Mouse (Mus musculus): ENCODE results near the gene Hrc. TPM values are rescaled to one million over a fixed set of nuclear protein-coding genes. Genes with fewer than 3 reads are reported as not detected.

The Hrc gene
- polyA plus RNA-seq, 1 experiment = 9.1 TPM

- peaks cover 22% of the 10 kb centered on the region for H3K4me1 ChIP-seq (replicated peaks; ENCODE audit: control insufficient read depth, insufficient read depth, low read length)
- TF ChIP-seq CTCF (IDR thresholded peaks at IDR 0.05; ENCODE audit: borderline replicate concordance, control insufficient read depth, extremely low read depth, insufficient read depth, low read length, poor library complexity) (no peak), POLR2A (IDR thresholded peaks at IDR 0.05; ENCODE audit: control insufficient read depth, extremely low read depth, insufficient read depth, low read length, poor library complexity) (no peak)
- no peak overlapping the region for H3K4me3 ChIP-seq (ENCODE audit: control insufficient read depth, insufficient read depth, low read length)
- peaks cover 23% of the 10 kb centered on the region for H3K36me3 ChIP-seq (ENCODE audit: control insufficient read depth, insufficient read depth, low read length)
- H3K27me3 ChIP-seq (ENCODE audit: control insufficient read depth, insufficient read depth, low read length) = peaks cover 5% of the 10 kb centered on the region; the same call in 1 of the 2 replicates
- WGBS = 91% methylated on average over 5 of the region's 5 CpGs
- no peak for DNase-seq
- H3K27ac ChIP-seq (ENCODE audit: control insufficient read depth, insufficient read depth, low read length) = no peak overlapping the region
These were observed 37.3 kb downstream of the Hrc start for GRCm38 (mm10) chr7:45372371-45372770.

DNA sequence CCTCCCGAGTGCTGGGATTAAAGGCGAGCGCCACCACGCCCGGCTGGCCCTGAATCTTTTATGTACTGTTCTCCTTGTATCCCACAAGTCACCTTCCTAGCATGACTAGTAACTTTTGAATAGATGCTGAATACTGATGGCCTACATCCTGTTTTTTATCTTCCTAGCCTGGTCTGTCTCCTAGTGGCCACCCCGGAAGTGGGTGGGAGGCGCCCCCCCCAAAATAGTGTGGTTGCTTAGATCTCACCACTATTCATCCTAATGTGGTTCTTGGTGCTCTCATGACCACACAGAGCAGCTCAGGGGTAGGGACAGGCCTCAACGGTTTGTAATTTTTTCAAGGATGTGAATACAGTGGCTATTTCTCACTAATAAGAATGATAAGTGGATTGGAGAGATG, 39.5 kb downstream of the Hrc start:
- no peak for DNase-seq
- Histone ChIP-seq H3K27ac (ENCODE audit: control insufficient read depth, insufficient read depth, low read length) (no peak overlapping the region), H3K27me3 (ENCODE audit: control insufficient read depth, insufficient read depth, low read length) (no peaks in the 10 kb centered on the region), H3K4me3 (ENCODE audit: control insufficient read depth, insufficient read depth, low read length) (no peak overlapping the region), H3K36me3 (ENCODE audit: control insufficient read depth, insufficient read depth, low read length) (peaks cover 45% of the 10 kb centered on the region), H3K4me1 (replicated peaks; ENCODE audit: control insufficient read depth, insufficient read depth, low read length) (peaks cover 11% of the 10 kb centered on the region)
- TF ChIP-seq CTCF (IDR thresholded peaks at IDR 0.05; ENCODE audit: borderline replicate concordance, control insufficient read depth, extremely low read depth, insufficient read depth, low read length, poor library complexity) (no peak), POLR2A (IDR thresholded peaks at IDR 0.05; ENCODE audit: control insufficient read depth, extremely low read depth, insufficient read depth, low read length, poor library complexity) (no peak)
- 66% methylated on average over 8 of the region's 8 CpGs for WGBS

DNA sequence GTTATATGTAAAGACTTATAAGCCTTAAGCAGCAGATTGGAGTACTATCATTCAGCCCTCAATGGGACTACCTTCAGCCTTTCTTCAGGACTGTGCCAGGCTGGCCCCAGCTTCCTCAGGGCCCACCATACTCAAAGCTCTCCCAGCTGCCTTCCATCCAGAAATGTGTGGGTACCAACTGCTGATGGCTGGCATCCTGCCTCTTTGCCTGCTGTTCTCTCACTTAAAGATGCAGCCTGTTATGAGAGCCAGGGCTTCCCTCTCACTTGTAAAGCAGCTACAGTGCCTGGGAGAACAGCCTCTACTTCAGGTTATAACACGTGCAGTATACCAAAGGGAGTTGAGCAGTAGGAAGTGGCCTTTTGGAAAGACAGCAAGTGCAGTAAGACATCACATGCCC, 41.0 kb downstream of the Hrc start:
- no peak overlapping the region for H3K4me3 ChIP-seq (ENCODE audit: control insufficient read depth, insufficient read depth, low read length)
- H3K27me3 ChIP-seq (ENCODE audit: control insufficient read depth, insufficient read depth, low read length) = no peaks in the 10 kb centered on the region
- H3K36me3 ChIP-seq (ENCODE audit: control insufficient read depth, insufficient read depth, low read length) = peaks cover 60% of the 10 kb centered on the region
- WGBS = 97% methylated on average over 1 of the region's 1 CpGs
- no peak for DNase-seq
- H3K27ac ChIP-seq (ENCODE audit: control insufficient read depth, insufficient read depth, low read length) = no peak overlapping the region
- no peaks in the 10 kb centered on the region for H3K4me1 ChIP-seq (replicated peaks; ENCODE audit: control insufficient read depth, insufficient read depth, low read length)
- no peak for TF ChIP-seq POLR2A (IDR thresholded peaks at IDR 0.05; ENCODE audit: control insufficient read depth, extremely low read depth, insufficient read depth, low read length, poor library complexity)
- TF ChIP-seq CTCF (IDR thresholded peaks at IDR 0.05; ENCODE audit: borderline replicate concordance, control insufficient read depth, extremely low read depth, insufficient read depth, low read length, poor library complexity) = no peak

- Histone ChIP-seq H3K4me3 (ENCODE audit: control insufficient read depth, insufficient read depth, low read length) (no peak overlapping the region), H3K27ac (ENCODE audit: control insufficient read depth, insufficient read depth, low read length) (no peak overlapping the region), H3K36me3 (ENCODE audit: control insufficient read depth, insufficient read depth, low read length) (peaks cover 99% of the 10 kb centered on the region), H3K27me3 (ENCODE audit: control insufficient read depth, insufficient read depth, low read length) (no peaks in the 10 kb centered on the region), H3K4me1 (replicated peaks; ENCODE audit: control insufficient read depth, insufficient read depth, low read length) (no peaks in the 10 kb centered on the region)
- 97% methylated on average over 3 of the region's 3 CpGs for WGBS
- DNase-seq = no peak
- TF ChIP-seq POLR2A (IDR thresholded peaks at IDR 0.05; ENCODE audit: control insufficient read depth, extremely low read depth, insufficient read depth, low read length, poor library complexity) (no peak), CTCF (IDR thresholded peaks at IDR 0.05; ENCODE audit: borderline replicate concordance, control insufficient read depth, extremely low read depth, insufficient read depth, low read length, poor library complexity) (no peak)
These were observed 51.0 kb downstream of the Hrc start for GRCm38 (mm10) chr7:45386077-45386476.

Other genes with a start within 250 kb of the Hrc start
- gene Rcn3, start 243.1 kb upstream of the Hrc start, polyA plus RNA-seq (2012; rRNA removed) = 22.2 and 34.9 TPM in 2 replicates
- gene Fcgrt, start 231.4 kb upstream of the Hrc start, polyA plus RNA-seq (2012; rRNA removed) = 30.8 and 38.9 TPM in 2 replicates
- gene Rps11, start 210.9 kb upstream of the Hrc start, polyA plus RNA-seq (2012; rRNA removed) = 343 and 363 TPM in 2 replicates
- 4,999 and 5,006 TPM in 2 replicates for gene Rpl13a, start 206.5 kb upstream of the Hrc start, polyA plus RNA-seq (2012; rRNA removed)
- 0.27 and 0.91 TPM in 2 replicates for gene Gm45713, start 199.1 kb upstream of the Hrc start, polyA plus RNA-seq (2012; rRNA removed)
- gene Flt3l, start 198.9 kb upstream of the Hrc start, polyA plus RNA-seq (2012; rRNA removed) = 177 and 207 TPM in 2 replicates
- gene Pih1d1, start 181.0 kb upstream of the Hrc start, polyA plus RNA-seq (2012; rRNA removed) = 72.5 and 78.7 TPM in 2 replicates
- 97.2 and 101 TPM in 2 replicates for gene Aldh16a1, start 180.7 kb upstream of the Hrc start, polyA plus RNA-seq (2012; rRNA removed)
- 1.2 and 2.0 TPM in 2 replicates for gene Slc17a7, start 171.3 kb upstream of the Hrc start, polyA plus RNA-seq (2012; rRNA removed)
- gene Gfy, start 155.7 kb upstream of the Hrc start, polyA plus RNA-seq (2012; rRNA removed) = 0.09 and 0.11 TPM in 2 replicates
- gene Pth2, start 154.3 kb upstream of the Hrc start, polyA plus RNA-seq (2012; rRNA removed) = not detected in 2 replicates
- gene Ccdc155, start 130.4 kb upstream of the Hrc start, polyA plus RNA-seq (2012; rRNA removed) = 0.32 and 0.37 TPM in 2 replicates
- gene Dkkl1, start 123.1 kb upstream of the Hrc start, polyA plus RNA-seq (2012; rRNA removed) = 3.0 and 3.5 TPM in 2 replicates
- 5.0 and 8.5 TPM in 2 replicates for gene Tead2, start 119.5 kb upstream of the Hrc start, polyA plus RNA-seq (2012; rRNA removed)
- 412 and 423 TPM in 2 replicates for gene Cd37, start 96.2 kb upstream of the Hrc start, polyA plus RNA-seq (2012; rRNA removed)
- gene Slc6a16, start 94.2 kb upstream of the Hrc start, polyA plus RNA-seq (2012; rRNA removed) = 0.30 and 0.37 TPM in 2 replicates
- 0.50 TPM in 1 of 2 replicates, not detected in the other for gene Slc6a21, start 57.8 kb upstream of the Hrc start, polyA plus RNA-seq (2012; rRNA removed)
- 12.1 and 12.9 TPM in 2 replicates for gene Trpm4, start 1.5 kb upstream of the Hrc start, polyA plus RNA-seq (2012; rRNA removed)
- gene Ppfia3, start 31.7 kb downstream of the Hrc start, polyA plus RNA-seq (2012; rRNA removed) = 0.65 and 0.89 TPM in 2 replicates
- gene Lin7b, start 35.3 kb downstream of the Hrc start, polyA plus RNA-seq (2012; rRNA removed) = 0.65 and 1.0 TPM in 2 replicates
- 693 and 725 TPM in 2 replicates for gene Snrnp70, start 60.5 kb downstream of the Hrc start, polyA plus RNA-seq (2012; rRNA removed)
- 0.68 and 1.1 TPM in 2 replicates for gene Kcna7, start 70.4 kb downstream of the Hrc start, polyA plus RNA-seq (2012; rRNA removed)
- gene Ntf5, start 78.4 kb downstream of the Hrc start, polyA plus RNA-seq (2012; rRNA removed) = 2.1 and 3.0 TPM in 2 replicates
- 0.80 and 0.96 TPM in 2 replicates for gene Lhb, start 85.5 kb downstream of the Hrc start, polyA plus RNA-seq (2012; rRNA removed)
- 35.2 and 35.5 TPM in 2 replicates for gene Gys1, start 99.6 kb downstream of the Hrc start, polyA plus RNA-seq (2012; rRNA removed)
- gene Ruvbl2, start 102.8 kb downstream of the Hrc start, polyA plus RNA-seq (2012; rRNA removed) = 122 and 124 TPM in 2 replicates
- gene Ftl1, start 124.6 kb downstream of the Hrc start, polyA plus RNA-seq (2012; rRNA removed) = 2,491 and 2,656 TPM in 2 replicates
- 165 and 184 TPM in 2 replicates for gene Bax, start 131.6 kb downstream of the Hrc start, polyA plus RNA-seq (2012; rRNA removed)
- gene Tulp2, start 146.6 kb downstream of the Hrc start, polyA plus RNA-seq (2012; rRNA removed) = 2.5 and 3.0 TPM in 2 replicates
- gene Gm45808, start 151.5 kb downstream of the Hrc start, polyA plus RNA-seq (2012; rRNA removed) = not detected in 2 replicates
- 2.3 and 2.4 TPM in 2 replicates for gene Dhdh, start 153.5 kb downstream of the Hrc start, polyA plus RNA-seq (2012; rRNA removed)
- 204 and 216 TPM in 2 replicates for gene Nucb1, start 175.1 kb downstream of the Hrc start, polyA plus RNA-seq (2012; rRNA removed)
- 27.6 and 35.3 TPM in 2 replicates for gene Ppp1r15a, start 191.0 kb downstream of the Hrc start, polyA plus RNA-seq (2012; rRNA removed)
- 9.7 and 12.3 TPM in 2 replicates for gene Plekha4, start 191.0 kb downstream of the Hrc start, polyA plus RNA-seq (2012; rRNA removed)
- 2.2 and 2.6 TPM in 2 replicates for gene Hsd17b14, start 219.6 kb downstream of the Hrc start, polyA plus RNA-seq (2012; rRNA removed)
- 140 and 173 TPM in 2 replicates for gene Bcat2, start 234.9 kb downstream of the Hrc start, polyA plus RNA-seq (2012; rRNA removed)

Data from thymus, adult 2 months (tissue).